Mouse (Mus musculus) CD4-positive, CD25-positive, alpha-beta regulatory T cell, adult 2 months (primary cell): ENCODE measurements around the gene Btbd35f3.
"Not testable (repeated sequence)": the region's sequence is repeated elsewhere in the genome, so short reads cannot be mapped to it uniquely, and the experiment has no call there.

Source experiments
- DNase-seq: peaks from one replicate; pipeline ENCODE4 v3.0.0-alpha.2; 2012; ENCODE audit warnings: low read depth, low spot score

The Btbd35f3 gene

DNA sequence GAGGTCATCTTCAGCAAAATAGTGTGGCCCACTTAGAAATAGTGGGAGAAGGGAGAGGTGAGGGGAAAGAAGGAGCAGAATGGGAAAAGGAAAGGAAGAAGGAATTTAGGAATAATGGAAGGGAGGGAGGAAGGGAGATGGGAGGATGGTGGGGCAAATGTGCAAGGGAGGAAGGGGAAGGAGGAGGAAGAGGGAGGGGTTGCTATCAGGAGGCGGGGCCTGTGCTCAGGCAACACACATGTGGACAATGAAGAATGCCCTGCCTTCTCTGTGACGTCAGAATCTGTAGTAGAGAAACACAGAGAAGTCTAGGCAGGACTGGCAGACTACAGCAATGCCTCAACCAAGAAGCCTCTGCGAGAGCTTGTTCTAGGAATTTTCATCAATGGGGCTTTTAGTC is at the start of gene Btbd35f3:
Btbd35f3 (plus strand) TSS at position 301 of the 400 bp plus-strand sequence.
- not testable (repeated sequence) for DNase-seq
